Mouse (Mus musculus) kidney, postnatal 4 days (tissue): ENCODE measurements around the gene Rubcnl.

Experiments used
- DNase-seq, 2 experiments: peaks; one replicate each; pipeline ENCODE4 v3.0.0; 2021; ENCODE audit warnings: mixed read lengths in 2 of 2

The Rubcnl gene

GRCm38 (mm10) chr14:75071091-75071490 is 55.3 kb downstream of the Rubcnl start:
- DNase-seq = no peak

GRCm38 (mm10) chr14:75075299-75076180 is 59.7 kb downstream of the Rubcnl start:
- DNase-seq = no peak

DNA sequence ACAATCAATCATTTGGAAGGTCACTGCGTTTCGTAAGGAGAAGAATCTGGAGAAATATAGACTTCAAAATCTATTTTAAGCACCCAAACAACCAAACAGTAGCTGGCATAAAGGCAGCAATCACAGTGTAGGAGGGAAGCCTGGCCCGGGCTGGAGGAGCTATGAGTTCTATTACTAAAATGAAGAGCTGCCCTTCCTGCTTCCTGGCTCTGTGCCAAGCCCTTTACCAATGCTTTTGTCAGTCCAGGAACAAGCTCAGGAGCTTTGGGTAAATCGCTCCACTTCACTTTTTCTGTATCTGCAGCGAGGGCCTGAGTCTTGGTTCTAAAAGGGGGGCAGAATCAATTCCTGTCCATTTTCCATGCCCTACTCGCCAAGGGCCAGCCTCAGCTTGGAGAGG is 62.1 kb downstream of the Rubcnl start:
- DNase-seq = no peak
